Mouse (Mus musculus) neural tube, embryonic 15.5 days (tissue): Measurements from ENCODE around the gene Zfp385c. TPM values are rescaled to one million over a fixed set of nuclear protein-coding genes. Genes with fewer than 3 reads are reported as not detected.

Experiments used
- ATAC-seq: fragments of 200-750 bp; cut with Nextera tagmentation; 2 replicates; pipeline ENCODE4 v1.8.0; 2017; ENCODE audit warnings: mild to moderate bottlenecking, moderate TSS enrichment, moderate library complexity; ENCODE audit not compliant: low FRiP score
- H3K27ac ChIP-seq: fragments of 300-500 bp; sonication (generic); replicated peaks from 2 replicates; pipeline ENCODE4 v1.5.1; 2015; ENCODE audit warnings: mild to moderate bottlenecking, inconsistent platforms
- H3K27me3 ChIP-seq: fragments of 300-500 bp; sonication (generic); replicated peaks from 2 replicates; pipeline ENCODE4 v1.6.1; 2015; ENCODE audit warnings: inconsistent platforms
- H3K36me3 ChIP-seq: fragments of 300-500 bp; sonication (generic); 2 replicates; pipeline ENCODE4 v1.6.1; 2015; ENCODE audit warnings: inconsistent platforms
- H3K4me1 ChIP-seq: fragments of 300-500 bp; sonication (generic); 2 replicates; pipeline ENCODE4 v1.6.1; 2015; ENCODE audit warnings: inconsistent platforms
- H3K4me2 ChIP-seq: fragments of 300-500 bp; sonication (generic); 2 replicates; pipeline ENCODE4 v1.6.1; 2015; ENCODE audit warnings: inconsistent platforms, mild to moderate bottlenecking, moderate library complexity
- H3K4me3 ChIP-seq: fragments of 300-500 bp; sonication (generic); replicated peaks from 2 replicates; pipeline ENCODE4 v1.5.1; 2015; ENCODE audit warnings: mild to moderate bottlenecking, inconsistent platforms
- H3K9ac ChIP-seq: fragments of 300-500 bp; sonication (generic); replicated peaks from 2 replicates; pipeline ENCODE4 v1.6.1; 2015; ENCODE audit warnings: mild to moderate bottlenecking, inconsistent platforms
- H3K9me3 ChIP-seq: fragments of 300-500 bp; sonication (generic); replicated peaks from 2 replicates; pipeline ENCODE4 v1.6.1; 2016; ENCODE audit warnings: inconsistent platforms
- WGBS: fragments of 180-500 bp; shearing (Covaris S2); methylation state at CpG from one replicate; pipeline ENCODE4 v1.1.7; 2015; ENCODE audit warnings: mixed read lengths; 5-methylcytosine and 5-hydroxymethylcytosine counted together
- polyA plus RNA-seq: library from polyadenylated mRNA; unstranded; fragments of >200 nt; fragmentation: Nextera tagmentation; extraction: Ambion mirVana; gene quantifications from 2 replicates; pipeline ENCODE4 v1.2.1, GENCODE M21; 2015

The Zfp385c gene
- polyA plus RNA-seq, 1 experiment from 2014 or later: 0.77 TPM

DNA sequence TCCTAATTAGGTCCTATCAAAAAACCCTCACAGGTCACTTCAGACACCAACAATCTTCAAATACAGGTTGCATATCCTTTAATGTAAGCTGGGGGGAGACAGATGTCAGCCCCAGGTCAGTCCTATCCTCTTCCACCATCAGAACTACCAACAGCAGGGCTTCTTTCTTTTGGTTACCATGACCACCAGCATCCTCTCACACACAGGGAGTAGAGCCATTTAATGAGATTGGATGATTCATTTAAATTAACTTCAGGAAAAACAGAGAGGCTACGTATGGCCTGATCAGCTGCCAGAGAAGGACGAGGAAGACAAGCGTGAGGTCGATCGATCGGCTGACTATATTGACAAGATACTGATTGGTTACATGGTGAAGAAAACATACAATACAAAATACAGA lies 22.7 kb upstream of the Zfp385c start:
- no peak overlapping the region for H3K27ac ChIP-seq
- no peak overlapping the region for H3K9ac ChIP-seq
- peaks cover 44% of the 10 kb centered on the region for H3K36me3 ChIP-seq
- no peak overlapping the region for H3K4me2 ChIP-seq
- H3K9me3 ChIP-seq: no peaks in the 10 kb centered on the region
- WGBS: 78% methylated on average over 6 of the region's 6 CpGs
- H3K27me3 ChIP-seq: no peaks in the 10 kb centered on the region
- peaks cover 38% of the 10 kb centered on the region for H3K4me1 ChIP-seq
- no peak for ATAC-seq
- no peak overlapping the region for H3K4me3 ChIP-seq

DNA sequence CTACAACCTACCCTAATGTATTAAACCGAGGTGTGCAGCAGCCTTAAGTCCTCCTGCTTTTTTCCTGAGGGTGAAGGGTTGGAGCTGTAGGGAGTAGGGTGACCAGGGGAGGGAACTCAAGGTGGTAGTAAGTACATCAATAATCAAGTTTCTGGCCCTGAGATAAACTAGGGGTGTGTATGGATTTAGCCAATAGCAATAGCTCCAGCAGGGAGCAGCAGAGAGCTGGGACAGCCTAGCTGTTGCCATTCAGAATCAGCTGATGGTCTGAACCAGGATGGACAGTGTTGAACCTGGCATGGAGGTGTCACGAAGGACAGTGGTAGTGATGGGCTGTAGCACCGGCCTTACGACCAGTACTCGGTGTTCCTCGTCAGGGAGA lies 22.3 kb upstream of the Zfp385c start:
- WGBS: 48% methylated on average over 6 of the region's 6 CpGs
- Histone ChIP-seq H3K27ac (no peak overlapping the region), H3K9ac (no peak overlapping the region), H3K9me3 (no peaks in the 10 kb centered on the region), H3K4me3 (no peak overlapping the region), H3K36me3 (peaks cover 48% of the 10 kb centered on the region), H3K27me3 (no peaks in the 10 kb centered on the region), H3K4me2 (no peak overlapping the region), H3K4me1 (peaks cover 35% of the 10 kb centered on the region)
- ATAC-seq: no peak

DNA sequence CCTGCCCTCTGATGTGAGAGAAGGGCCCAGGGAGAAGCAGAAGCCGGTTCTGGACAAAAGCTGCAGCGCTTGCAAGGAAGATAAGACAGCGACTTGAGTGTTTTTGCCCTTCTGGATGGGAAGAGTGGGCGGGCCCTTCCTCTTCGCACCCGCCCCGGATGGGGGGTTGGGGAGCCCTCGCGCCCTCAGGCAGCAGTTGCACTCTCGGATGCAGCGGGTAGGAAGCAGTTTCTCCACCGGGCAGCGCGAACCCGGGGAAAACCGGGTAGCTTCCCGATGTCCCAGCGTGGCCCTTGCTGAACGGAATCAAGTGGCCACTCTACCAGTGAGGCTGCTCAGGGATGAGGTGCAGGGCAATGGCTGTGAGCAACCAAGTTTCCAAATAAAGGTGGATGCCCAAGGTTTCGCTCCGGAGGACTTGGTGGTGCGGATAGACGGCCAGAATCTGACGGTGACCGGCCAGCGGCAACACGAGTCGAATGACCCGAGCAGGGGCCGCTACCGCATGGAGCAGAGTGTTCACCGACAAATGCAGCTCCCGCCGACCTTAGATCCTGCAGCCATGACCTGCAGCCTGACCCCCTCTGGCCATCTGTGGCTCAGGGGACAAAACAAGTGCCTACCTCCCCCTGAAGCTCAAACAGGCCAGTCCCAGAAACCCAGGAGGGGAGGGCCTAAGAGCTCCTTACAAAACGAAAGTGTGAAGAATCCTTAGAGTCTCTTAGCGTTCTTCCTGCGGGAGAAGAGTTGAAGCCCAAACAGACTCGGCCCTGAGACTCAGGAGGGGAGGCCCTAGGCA lies 21.7 kb upstream of the Zfp385c start, which contains the start of gene Hspb9:
Gene Hspb9 (plus strand): TSS at position 116 of the 799 bp plus-strand sequence.
- Histone ChIP-seq H3K36me3 (peaks cover 49% of the 10 kb centered on the region), H3K4me2 (peak within 1 kb of the TSS; percentile 44), H3K27me3 (no peaks in the 10 kb centered on the region), H3K27ac (peak within 1 kb of the TSS; percentile 61; the same call in 1 of the 2 replicates), H3K4me1 (peaks cover 35% of the 10 kb centered on the region), H3K9ac (peak within 1 kb of the TSS; percentile 20; the same call in 1 of the 2 replicates), H3K4me3 (0 out of 2 replicates have a peak within 1 kb of the TSS, but pooled peaks have one; percentile 6), H3K9me3 (no peaks in the 10 kb centered on the region)
- ATAC-seq: no peak
- WGBS: 8% methylated on average over 38 of the region's 38 CpGs

DNA sequence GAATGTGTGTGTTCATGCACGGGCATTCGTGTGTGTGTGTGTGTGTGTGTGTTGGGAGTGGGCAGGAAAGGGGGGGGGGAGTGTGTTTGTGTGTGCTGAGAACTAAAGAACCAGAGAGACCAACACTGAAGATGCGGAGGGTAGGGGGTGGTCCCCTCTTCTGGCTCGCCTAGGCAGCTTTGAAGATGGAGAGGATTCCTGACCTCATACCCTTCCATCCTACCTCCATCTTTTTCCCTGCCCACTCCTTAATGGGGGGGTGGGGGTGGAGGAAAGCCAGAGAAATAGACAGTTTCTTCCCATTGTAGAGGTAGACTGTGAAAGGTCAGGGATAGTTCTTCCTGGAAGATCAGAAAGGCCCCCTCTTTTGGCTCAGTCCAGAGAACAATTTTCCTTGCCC lies 20.9 kb upstream of the Zfp385c start:
- H3K27ac ChIP-seq: 0 out of 2 replicates have a peak overlapping the region, but pooled peaks have one; percentile 13
- ATAC-seq: no peak
- WGBS: 69% methylated on average over 4 of the region's 4 CpGs
- H3K4me2 ChIP-seq: no peak overlapping the region; the same call in 1 of the 2 replicates
- H3K4me1 ChIP-seq: peaks cover 35% of the 10 kb centered on the region
- peak overlapping the region; percentile 20; the same call in 1 of the 2 replicates for H3K9ac ChIP-seq
- H3K27me3 ChIP-seq: no peaks in the 10 kb centered on the region
- H3K4me3 ChIP-seq: no peak overlapping the region
- no peaks in the 10 kb centered on the region for H3K9me3 ChIP-seq
- peaks cover 49% of the 10 kb centered on the region for H3K36me3 ChIP-seq

DNA sequence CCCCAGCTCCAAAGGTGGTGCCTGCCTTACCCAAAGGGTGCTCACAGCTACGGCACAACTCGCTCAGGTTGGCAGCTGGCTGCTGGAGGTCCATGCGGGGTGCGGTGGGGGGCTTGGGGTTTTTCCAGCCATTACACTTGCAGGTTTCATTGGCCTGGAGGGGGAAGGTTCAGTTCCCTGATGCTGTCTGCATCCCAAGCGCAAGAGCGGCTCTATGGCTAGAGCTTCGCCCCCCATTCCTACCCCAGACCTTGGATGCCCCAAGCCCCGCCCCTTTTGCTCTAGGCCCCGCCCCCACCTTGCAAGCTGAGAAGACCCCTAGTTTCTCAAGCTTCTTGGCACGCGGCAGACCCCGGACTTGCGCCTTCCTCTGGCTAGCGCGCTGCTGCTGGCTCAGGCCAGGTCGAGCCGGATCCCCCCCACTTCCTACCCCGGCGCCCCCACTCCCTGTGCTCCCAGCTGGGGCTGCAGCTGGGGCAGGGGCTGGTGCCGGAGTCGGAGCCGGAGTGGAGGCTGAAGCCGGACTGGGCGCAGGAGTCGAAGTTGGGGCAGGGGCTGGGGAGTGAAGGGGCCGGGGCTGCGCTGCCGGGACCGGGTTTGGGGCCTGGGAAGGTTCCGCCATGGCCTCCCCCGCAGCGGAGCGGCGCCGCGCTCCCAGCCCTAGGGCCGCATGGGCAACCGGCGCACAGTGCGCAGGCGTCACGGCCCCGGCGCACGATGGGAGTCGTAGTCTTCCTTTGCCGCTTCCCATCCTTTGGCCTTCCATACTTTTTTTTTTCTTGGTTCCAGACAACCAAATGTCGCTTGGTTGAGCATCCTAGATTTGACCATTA lies 19.7 kb upstream of the Zfp385c start, which contains the start of gene Kat2a:
Gene Kat2a (minus strand): TSS at position 683 of the 833 bp plus-strand sequence.
- H3K4me1 ChIP-seq: peaks cover 35% of the 10 kb centered on the region
- peak within 1 kb of the TSS; percentile 83 for H3K4me2 ChIP-seq
- no peaks in the 10 kb centered on the region for H3K9me3 ChIP-seq
- H3K4me3 ChIP-seq: peak within 1 kb of the TSS; percentile 97
- H3K9ac ChIP-seq: peak within 1 kb of the TSS; percentile 92
- WGBS: 1% methylated on average over 37 of the region's 48 CpGs
- peak within 1 kb of the TSS; percentile 83 for H3K27ac ChIP-seq
- H3K27me3 ChIP-seq: no peaks in the 10 kb centered on the region
- peak; percentile 92 for ATAC-seq
- H3K36me3 ChIP-seq: peaks cover 49% of the 10 kb centered on the region

DNA sequence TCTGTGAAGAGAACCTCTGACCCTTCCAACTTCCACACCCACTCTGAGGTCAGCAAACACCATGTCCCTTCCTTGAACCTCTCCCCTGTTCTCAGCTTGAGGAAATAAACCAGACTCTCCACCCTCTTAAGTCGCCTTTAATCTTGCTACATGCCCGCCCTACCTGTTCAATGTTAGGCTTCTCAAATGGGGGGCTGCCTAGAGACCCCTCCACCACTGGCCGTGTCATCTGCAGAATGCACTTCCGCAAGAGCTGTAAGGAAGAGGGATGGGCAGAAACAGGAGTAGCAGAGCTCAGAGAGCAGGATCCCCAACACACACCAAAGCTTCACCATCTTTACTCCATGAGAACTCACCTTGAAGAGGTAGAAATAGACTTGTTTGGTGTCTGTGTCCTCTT lies 18.7 kb upstream of the Zfp385c start:
- no peak for ATAC-seq

DNA sequence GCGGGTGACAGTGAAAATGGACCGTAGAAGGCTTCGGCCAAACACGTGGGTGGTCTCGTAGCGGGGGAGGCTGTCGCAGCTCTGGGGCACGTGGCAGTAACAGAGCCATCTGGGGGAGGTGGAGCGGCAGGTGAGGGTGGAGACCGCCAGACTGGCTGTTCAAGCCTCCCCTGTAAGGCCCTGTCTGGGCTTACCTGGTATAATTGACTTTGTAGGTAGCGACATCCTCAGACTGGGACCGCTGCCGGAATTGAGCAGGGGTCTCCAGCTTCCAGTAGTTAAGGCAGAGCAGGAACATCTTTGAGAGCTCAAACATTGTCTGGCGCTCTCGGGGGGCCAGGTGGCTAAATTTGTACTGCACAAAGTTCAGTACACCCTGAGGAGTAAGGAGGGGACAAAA lies 18.3 kb upstream of the Zfp385c start:
- H3K27ac ChIP-seq: no peak overlapping the region
- H3K4me1 ChIP-seq: peaks cover 35% of the 10 kb centered on the region
- 93% methylated on average over 15 of the region's 15 CpGs for WGBS
- no peak overlapping the region for H3K4me3 ChIP-seq
- H3K27me3 ChIP-seq: no peaks in the 10 kb centered on the region
- H3K9me3 ChIP-seq: no peaks in the 10 kb centered on the region
- peaks cover 51% of the 10 kb centered on the region for H3K36me3 ChIP-seq
- no peak overlapping the region; the same call in 1 of the 2 replicates for H3K4me2 ChIP-seq
- H3K9ac ChIP-seq: no peak overlapping the region
- ATAC-seq: no peak

More for the DNA sequence above, 18.7 kb upstream of the Zfp385c start:
- peaks cover 35% of the 10 kb centered on the region for H3K4me1 ChIP-seq
- H3K36me3 ChIP-seq: peaks cover 51% of the 10 kb centered on the region
- 95% methylated on average over 4 of the region's 4 CpGs for WGBS
- no peaks in the 10 kb centered on the region for H3K27me3 ChIP-seq
- no peaks in the 10 kb centered on the region for H3K9me3 ChIP-seq
- H3K4me3 ChIP-seq: peak overlapping the region; percentile 97
- peak overlapping the region; percentile 83 for H3K4me2 ChIP-seq
- H3K9ac ChIP-seq: peak overlapping the region; percentile 92
- H3K27ac ChIP-seq: no peak overlapping the region

DNA sequence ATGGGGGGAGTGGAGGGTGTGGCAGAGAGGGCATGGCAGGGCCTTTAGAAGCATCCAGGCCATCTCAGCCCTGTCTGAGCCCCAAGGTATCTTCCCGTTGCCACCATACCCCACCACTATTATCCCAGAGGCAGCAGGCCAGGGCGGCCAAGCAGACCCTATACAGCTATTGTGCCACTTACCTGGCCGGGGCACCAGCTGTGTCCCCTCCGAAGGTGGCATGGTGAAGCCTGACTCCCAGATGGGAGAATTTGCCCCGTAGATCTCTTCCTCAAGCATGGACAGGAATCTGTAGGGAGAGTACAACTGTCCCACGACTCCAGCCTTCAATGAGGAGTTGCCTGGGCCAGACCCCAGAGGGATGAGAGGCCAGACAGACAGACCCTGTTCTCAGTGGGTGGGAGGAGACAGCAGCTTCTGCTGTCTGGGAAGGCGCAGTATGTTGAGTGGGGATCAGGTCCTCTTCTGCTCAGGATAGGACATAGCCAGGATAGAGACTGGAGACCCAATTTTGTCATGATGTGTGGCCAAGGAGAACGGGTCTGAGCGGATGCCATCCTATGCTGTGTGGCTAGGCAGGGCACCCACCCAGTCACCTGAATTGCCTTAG lies 17.1 kb upstream of the Zfp385c start:
- no peak overlapping the region for H3K4me3 ChIP-seq
- ATAC-seq: no peak
- no peak overlapping the region for H3K27ac ChIP-seq
- peaks cover 60% of the 10 kb centered on the region for H3K36me3 ChIP-seq
- no peaks in the 10 kb centered on the region for H3K9me3 ChIP-seq
- H3K27me3 ChIP-seq: no peaks in the 10 kb centered on the region
- peaks cover 33% of the 10 kb centered on the region for H3K4me1 ChIP-seq
- 93% methylated on average over 9 of the region's 9 CpGs for WGBS
- no peak overlapping the region for H3K9ac ChIP-seq
- H3K4me2 ChIP-seq: no peak overlapping the region

DNA sequence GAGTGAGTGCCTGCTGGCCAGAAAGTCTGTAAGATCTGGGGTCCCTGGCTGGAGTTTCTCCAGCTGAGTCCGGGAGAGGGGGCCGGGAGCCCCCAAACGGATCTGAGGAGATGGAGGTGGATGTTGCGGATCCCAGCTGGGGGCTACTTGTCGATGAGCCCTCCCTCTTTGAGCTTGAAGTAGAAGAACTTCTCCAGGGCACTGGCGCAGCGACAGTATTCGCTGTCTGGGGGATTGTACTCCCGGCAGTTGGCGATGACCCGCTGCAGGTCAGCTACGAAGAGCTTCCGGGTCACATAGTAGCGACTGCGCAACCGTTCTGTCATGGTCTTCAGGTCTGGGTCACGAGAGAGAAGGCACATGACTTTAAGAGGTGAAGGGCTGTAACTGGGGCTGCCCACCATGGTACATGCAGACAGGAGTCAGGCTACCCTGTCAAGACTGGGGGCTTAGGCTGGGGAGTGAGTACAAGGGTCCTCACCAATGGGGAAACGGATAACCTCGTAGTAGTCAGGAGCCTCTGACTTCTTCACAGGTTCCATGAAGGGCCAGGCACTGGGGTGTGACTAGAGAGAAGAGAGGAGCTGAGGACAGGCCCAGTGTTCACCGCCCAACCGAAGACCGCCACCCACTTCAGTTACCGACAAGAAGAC lies 13.0 kb upstream of the Zfp385c start:
- 94% methylated on average over 23 of the region's 23 CpGs for WGBS
- peaks cover 9% of the 10 kb centered on the region for H3K4me1 ChIP-seq
- H3K27ac ChIP-seq: no peak overlapping the region
- no peaks in the 10 kb centered on the region for H3K27me3 ChIP-seq
- no peaks in the 10 kb centered on the region for H3K9me3 ChIP-seq
- H3K36me3 ChIP-seq: peaks cover 60% of the 10 kb centered on the region
- no peak for ATAC-seq
- H3K4me3 ChIP-seq: no peak overlapping the region
- H3K4me2 ChIP-seq: no peak overlapping the region
- H3K9ac ChIP-seq: no peak overlapping the region

DNA sequence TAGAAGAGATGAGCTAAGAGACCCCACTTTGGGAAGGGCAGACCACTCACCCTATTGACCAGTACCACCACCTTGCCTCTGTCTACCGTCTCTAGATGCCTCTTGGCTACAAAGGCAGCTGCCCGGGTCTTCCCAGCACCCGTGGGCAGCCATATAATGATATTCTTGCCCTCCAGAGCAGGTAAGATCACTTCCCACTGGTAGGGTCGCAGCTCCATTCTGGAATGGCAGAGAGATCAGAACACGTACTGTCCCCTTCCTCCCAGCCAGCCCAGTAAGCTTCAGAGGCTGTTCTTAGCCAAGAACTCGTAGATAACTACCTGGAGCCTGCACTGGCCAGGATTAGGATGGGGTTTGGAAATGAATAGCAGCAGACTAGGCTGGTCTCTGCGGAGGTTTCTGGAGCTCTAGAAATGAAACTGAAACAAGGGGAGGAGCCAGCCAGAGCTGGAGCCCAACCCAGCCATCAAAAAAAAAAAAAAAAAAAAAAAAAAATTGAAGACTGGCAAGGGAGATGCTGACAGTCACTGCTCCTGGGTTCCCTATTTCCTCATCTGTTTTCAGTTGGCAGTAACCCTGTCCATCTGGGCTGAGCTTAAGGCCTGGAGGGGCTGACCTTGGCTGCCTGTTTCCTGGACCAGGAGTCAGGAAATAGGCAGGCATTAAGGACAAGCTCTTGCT lies 11.7 kb upstream of the Zfp385c start, which contains the start of gene Dhx58:
Gene Dhx58 (minus strand): TSS at position 421 of the 681 bp plus-strand sequence.
- 66% methylated on average over 7 of the region's 7 CpGs for WGBS
- Histone ChIP-seq H3K9me3 (no peaks in the 10 kb centered on the region), H3K4me2 (no peak within 1 kb of the TSS), H3K27me3 (no peaks in the 10 kb centered on the region), H3K4me1 (peaks cover 9% of the 10 kb centered on the region), H3K36me3 (peaks cover 50% of the 10 kb centered on the region), H3K4me3 (no peak within 1 kb of the TSS), H3K27ac (no peak within 1 kb of the TSS), H3K9ac (no peak within 1 kb of the TSS)
- ATAC-seq: no peak
